Comparison of ENCODE assay signal across 8 mouse cellular contexts in the genomic region with DNA sequence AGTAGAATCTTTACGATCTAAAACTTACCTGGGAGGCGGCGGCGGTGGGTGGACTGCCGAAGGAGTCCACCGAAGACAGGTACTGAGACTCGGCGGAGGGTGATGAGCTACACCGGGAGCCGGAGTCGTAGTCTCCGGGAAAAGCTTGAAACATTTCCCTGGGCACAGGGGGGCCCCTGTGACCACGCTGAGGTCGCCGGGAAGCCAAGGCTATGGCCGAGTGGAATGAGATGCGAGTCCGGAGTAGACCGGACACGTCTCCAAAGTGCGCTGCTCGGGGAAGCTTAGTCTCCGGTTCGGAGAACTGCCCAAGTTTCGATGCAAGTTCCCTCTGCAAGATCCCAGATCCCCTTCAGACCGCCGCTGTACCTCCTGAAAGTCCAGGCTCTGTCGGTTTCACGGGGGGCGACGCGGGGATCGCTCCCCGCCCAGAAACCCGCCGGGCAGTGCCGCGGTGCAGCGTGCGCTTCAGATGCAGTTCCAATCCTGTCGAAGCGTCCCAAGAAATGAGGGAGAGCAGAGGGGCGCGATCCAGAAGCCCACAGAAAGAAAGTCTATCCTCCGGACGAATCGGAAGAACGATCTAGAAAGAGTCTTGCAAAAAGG. TPM values are rescaled to one million over a fixed set of nuclear protein-coding genes. Genes with fewer than 3 reads are reported as not detected.
DNase-seq lines count a peak whose midpoint lies in the region; ATAC-seq and TF ChIP-seq lines count a peak whose summit lies in the region.

No protein-coding gene starts in this region.

- intact Hi-C loops in left cerebral cortex, postnatal 36 days (cut with DNase I) = no loop called here

- TF ChIP-seq CTCF in lung, embryonic 14.5 days (IDR thresholded peaks at IDR 0.05; ENCODE audit: low read depth) = no peak

- peak; percentile 8 for DNase-seq in lung, embryonic 14.5 days
- DNase-seq in lung, postnatal 25 days (ENCODE audit: low spot score) = no peak
- DNase-seq in embryonic facial prominence, embryonic 14.5 days (ENCODE audit: low spot score) = no peak
- DNase-seq in naive thymus-derived CD4-positive, alpha-beta T cell, adult 2 months (ENCODE audit: low read depth) = peak; percentile 67
- no peak for DNase-seq in ovary, adult 18-20 months (ENCODE audit: low spot score)
- DNase-seq in left cerebral cortex, postnatal 36 days (ENCODE audit: low spot score in 2 of 2) = no peak

- ATAC-seq in lung, embryonic 14.5 days (ENCODE audit: insufficient read depth) = no peak
- ATAC-seq in embryonic facial prominence, embryonic 14.5 days (ENCODE audit: low read depth) = no peak
- no peak for ATAC-seq in hindbrain, embryonic 16.5 days
- no peak for ATAC-seq in megakaryocyte-erythroid progenitor cell, adult 5-6 weeks (replicated peaks; ENCODE audit: low FRiP score, low TSS enrichment, poor library complexity, severe bottlenecking)

- WGBS in lung, embryonic 14.5 days = under 1% methylated on average over 48 of the region's 48 CpGs
- 2% methylated on average over 43 of the region's 48 CpGs for WGBS in embryonic facial prominence, embryonic 14.5 days
- WGBS in hindbrain, embryonic 16.5 days = under 1% methylated on average over 48 of the region's 48 CpGs

- H3K4me2 ChIP-seq in lung, embryonic 14.5 days = peak overlapping the region; percentile 100
- peak overlapping the region; percentile 100 for H3K4me2 ChIP-seq in embryonic facial prominence, embryonic 14.5 days (ENCODE audit: low read depth, low read length)
- H3K4me2 ChIP-seq in hindbrain, embryonic 16.5 days (ENCODE audit: low read length) = peak overlapping the region; percentile 99

- no peaks in the 10 kb centered on the region for H3K9me3 ChIP-seq in lung, embryonic 14.5 days (ENCODE audit: low read depth, low read length)
- no peaks in the 10 kb centered on the region for H3K9me3 ChIP-seq in embryonic facial prominence, embryonic 14.5 days (ENCODE audit: control insufficient read depth, low read length)
- no peaks in the 10 kb centered on the region for H3K9me3 ChIP-seq in hindbrain, embryonic 16.5 days (ENCODE audit: control insufficient read depth, low read length)

- no peak overlapping the region for H3K27ac ChIP-seq in lung, embryonic 14.5 days (ENCODE audit: low read depth)
- H3K27ac ChIP-seq in embryonic facial prominence, embryonic 14.5 days (replicated peaks; ENCODE audit: low read depth, low read length) = no peak overlapping the region; the same call in 1 of the 2 replicates
- H3K27ac ChIP-seq in hindbrain, embryonic 16.5 days (ENCODE audit: low read depth, low read length) = no peak overlapping the region

- H3K4me1 ChIP-seq in lung, embryonic 14.5 days (ENCODE audit: insufficient read depth) = no peaks in the 10 kb centered on the region
- peaks cover 6% of the 10 kb centered on the region; the same call in 1 of the 2 replicates for H3K4me1 ChIP-seq in embryonic facial prominence, embryonic 14.5 days (ENCODE audit: control insufficient read depth, insufficient read depth, low read length)
- peaks cover 33% of the 10 kb centered on the region for H3K4me1 ChIP-seq in hindbrain, embryonic 16.5 days (ENCODE audit: control insufficient read depth, insufficient read depth, low read depth, low read length)

- H3K4me3 ChIP-seq in lung, embryonic 14.5 days (ENCODE audit: low read depth, low read length) = peak overlapping the region; percentile 57
- peak overlapping the region; percentile 45 for H3K4me3 ChIP-seq in embryonic facial prominence, embryonic 14.5 days (ENCODE audit: low read depth, low read length)
- H3K4me3 ChIP-seq in hindbrain, embryonic 16.5 days (ENCODE audit: low read length) = peak overlapping the region; percentile 52

- peak overlapping the region; percentile 51 for H3K9ac ChIP-seq in lung, embryonic 14.5 days
- peak overlapping the region; percentile 62 for H3K9ac ChIP-seq in embryonic facial prominence, embryonic 14.5 days (ENCODE audit: low read depth, low read length)
- H3K9ac ChIP-seq in hindbrain, embryonic 16.5 days (ENCODE audit: low read depth, low read length) = peak overlapping the region; percentile 12

- H3K27me3 ChIP-seq in lung, embryonic 14.5 days (ENCODE audit: insufficient read depth, low read length) = peaks cover 31% of the 10 kb centered on the region
- peaks cover 32% of the 10 kb centered on the region for H3K27me3 ChIP-seq in embryonic facial prominence, embryonic 14.5 days (replicated peaks; ENCODE audit: control insufficient read depth, insufficient read depth, low read length)
- peaks cover 29% of the 10 kb centered on the region for H3K27me3 ChIP-seq in hindbrain, embryonic 16.5 days (replicated peaks; ENCODE audit: control insufficient read depth, insufficient read depth, low read length)

- no peaks in the 10 kb centered on the region for H3K36me3 ChIP-seq in lung, embryonic 14.5 days (ENCODE audit: insufficient read depth)
- H3K36me3 ChIP-seq in embryonic facial prominence, embryonic 14.5 days (ENCODE audit: control insufficient read depth, insufficient read depth, low read length) = no peaks in the 10 kb centered on the region
- no peaks in the 10 kb centered on the region for H3K36me3 ChIP-seq in hindbrain, embryonic 16.5 days (ENCODE audit: control insufficient read depth, insufficient read depth, low read length)

RNA-seq across cellular contexts. Expression of gene Fosb, which starts 0.5 kb away (rescaled TPM):
- polyA plus RNA-seq in lung, embryonic 14.5 days (2014; fragmentation: Nextera tagmentation; extraction: Ambion mirVana) = not detected in 2 replicates
- polyA plus RNA-seq in embryonic facial prominence, embryonic 14.5 days (2014; fragmentation: Nextera tagmentation; extraction: Ambion mirVana) = 0.15 and 0.28 TPM in 2 replicates
- polyA plus RNA-seq in hindbrain, embryonic 16.5 days (2015; fragmentation: Nextera tagmentation; extraction: Ambion mirVana) = 0.06 and 0.10 TPM in 2 replicates
- 10 to 100 TPM; 20.6 to 22.5 TPM for total RNA-seq in left cerebral cortex, postnatal 36 days (2021)
- total RNA-seq in megakaryocyte-erythroid progenitor cell, adult 5-6 weeks (2014; fragmentation: Nextera tagmentation) = 4.2 and 4.8 TPM in 2 replicates
- total RNA-seq in megakaryocyte-erythroid progenitor cell, adult 5-6 weeks (2017) = 52.4 and 77.0 TPM in 2 replicates

RNA-seq across cellular contexts. Expression of gene Rtn2, which starts 27.0 kb away (rescaled TPM):
- polyA plus RNA-seq in lung, embryonic 14.5 days (2014; fragmentation: Nextera tagmentation; extraction: Ambion mirVana) = 8.0 and 9.1 TPM in 2 replicates
- polyA plus RNA-seq in embryonic facial prominence, embryonic 14.5 days (2014; fragmentation: Nextera tagmentation; extraction: Ambion mirVana) = 53.7 and 57.0 TPM in 2 replicates
- 124 and 126 TPM in 2 replicates for polyA plus RNA-seq in hindbrain, embryonic 16.5 days (2015; fragmentation: Nextera tagmentation; extraction: Ambion mirVana)
- 100 to 1,000 TPM in 1 of 2 experiments, 10 to 100 TPM in 1; 98.6 to 121 TPM for total RNA-seq in left cerebral cortex, postnatal 36 days (2021)
- total RNA-seq in megakaryocyte-erythroid progenitor cell, adult 5-6 weeks (2014; fragmentation: Nextera tagmentation) = not detected in 2 replicates
- total RNA-seq in megakaryocyte-erythroid progenitor cell, adult 5-6 weeks (2017) = not detected in 2 replicates

RNA-seq across cellular contexts. Expression of gene Ppm1n, which starts 29.5 kb away (rescaled TPM):
- not detected in 2 replicates for polyA plus RNA-seq in lung, embryonic 14.5 days (2014; fragmentation: Nextera tagmentation; extraction: Ambion mirVana)
- 0.49 TPM in 1 of 2 replicates, not detected in the other for polyA plus RNA-seq in embryonic facial prominence, embryonic 14.5 days (2014; fragmentation: Nextera tagmentation; extraction: Ambion mirVana)
- polyA plus RNA-seq in hindbrain, embryonic 16.5 days (2015; fragmentation: Nextera tagmentation; extraction: Ambion mirVana) = 0.79 and 1.5 TPM in 2 replicates
- total RNA-seq in left cerebral cortex, postnatal 36 days (2021) = not detected
- total RNA-seq in megakaryocyte-erythroid progenitor cell, adult 5-6 weeks (2014; fragmentation: Nextera tagmentation) = not detected in 2 replicates
- not detected in 2 replicates for total RNA-seq in megakaryocyte-erythroid progenitor cell, adult 5-6 weeks (2017)

RNA-seq across cellular contexts. Expression of gene Ercc1, which starts 35.2 kb away (rescaled TPM):
- polyA plus RNA-seq in lung, embryonic 14.5 days (2014; fragmentation: Nextera tagmentation; extraction: Ambion mirVana) = 88.6 and 90.5 TPM in 2 replicates
- 64.0 and 75.1 TPM in 2 replicates for polyA plus RNA-seq in embryonic facial prominence, embryonic 14.5 days (2014; fragmentation: Nextera tagmentation; extraction: Ambion mirVana)
- polyA plus RNA-seq in hindbrain, embryonic 16.5 days (2015; fragmentation: Nextera tagmentation; extraction: Ambion mirVana) = 80.6 and 87.2 TPM in 2 replicates
- total RNA-seq in left cerebral cortex, postnatal 36 days (2021) = 10 to 100 TPM; 35.6 to 41.8 TPM
- total RNA-seq in megakaryocyte-erythroid progenitor cell, adult 5-6 weeks (2014; fragmentation: Nextera tagmentation) = 31.3 and 51.5 TPM in 2 replicates
- total RNA-seq in megakaryocyte-erythroid progenitor cell, adult 5-6 weeks (2017) = 19.8 and 23.8 TPM in 2 replicates

RNA-seq across cellular contexts. Expression of gene Vasp, which starts 37.8 kb away (rescaled TPM):
- 88.9 and 95.3 TPM in 2 replicates for polyA plus RNA-seq in lung, embryonic 14.5 days (2014; fragmentation: Nextera tagmentation; extraction: Ambion mirVana)
- 70.0 and 70.7 TPM in 2 replicates for polyA plus RNA-seq in embryonic facial prominence, embryonic 14.5 days (2014; fragmentation: Nextera tagmentation; extraction: Ambion mirVana)
- polyA plus RNA-seq in hindbrain, embryonic 16.5 days (2015; fragmentation: Nextera tagmentation; extraction: Ambion mirVana) = 39.9 and 42.9 TPM in 2 replicates
- 10 to 100 TPM; 11.2 to 13.5 TPM for total RNA-seq in left cerebral cortex, postnatal 36 days (2021)
- 19.3 and 34.8 TPM in 2 replicates for total RNA-seq in megakaryocyte-erythroid progenitor cell, adult 5-6 weeks (2014; fragmentation: Nextera tagmentation)
- 27.9 and 53.7 TPM in 2 replicates for total RNA-seq in megakaryocyte-erythroid progenitor cell, adult 5-6 weeks (2017)

Comparison
In these comparisons a context has a peak if more than half of its experiments do, and no peak if none do; other contexts are left out.
1. DNase-seq: peak in lung, embryonic 14.5 days (single experiment) and naive thymus-derived CD4-positive, alpha-beta T cell, adult 2 months (single experiment); none in lung, postnatal 25 days (single experiment), embryonic facial prominence, embryonic 14.5 days (single experiment), ovary, adult 18-20 months (single experiment) and left cerebral cortex, postnatal 36 days (0 of 2).
2. H3K9ac ChIP-seq: peak in every context shown above with its lines; median percentile 62 in embryonic facial prominence, embryonic 14.5 days; 51 in lung, embryonic 14.5 days; 12 in hindbrain, embryonic 16.5 days.
3. Peak in every context shown above with its lines, with median percentiles within 50 percentile points of each other: H3K4me2 ChIP-seq and H3K4me3 ChIP-seq.